ENCODE assay signal across 7 mouse cellular contexts in the genomic region with DNA sequence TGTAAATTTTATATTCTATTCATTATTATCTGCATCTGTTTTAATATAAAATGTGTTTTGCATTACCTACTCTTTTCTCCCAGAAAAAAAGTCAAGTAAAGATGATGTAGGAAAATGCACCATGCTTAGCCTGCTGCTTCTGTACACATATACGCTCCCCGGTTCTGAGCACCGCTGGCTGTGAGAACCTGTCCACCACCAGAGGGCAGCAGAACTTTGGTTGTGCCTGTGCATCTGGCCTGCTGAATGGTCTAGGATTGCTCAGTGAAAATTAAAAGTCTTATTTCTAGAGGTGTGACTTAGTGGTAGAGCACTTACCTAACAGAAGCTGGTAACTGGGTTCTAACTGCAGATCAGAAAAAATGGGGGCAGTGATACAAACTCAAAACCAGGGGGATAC. TPM values are rescaled to one million over a fixed set of nuclear protein-coding genes. Genes with fewer than 3 reads are reported as not detected.
A peak's percentile ranks its signal among the peaks of the same experiment; 100 is the strongest.
DNase-seq lines count a peak whose midpoint lies in the region; ATAC-seq and TF ChIP-seq lines count a peak whose summit lies in the region.

No protein-coding gene starts in this region.

- no peaks in the 10 kb centered on the region for H3K9me3 ChIP-seq in embryonic facial prominence, embryonic 10.5 days
- H3K9me3 ChIP-seq in midbrain, embryonic 12.5 days, result no peaks in the 10 kb centered on the region

- peak; percentile 92; the same call in 1 of the 2 replicates for TF ChIP-seq CTCF in small intestine, adult 2 months (IDR thresholded peaks at IDR 0.05; ENCODE audit: extremely low read depth, insufficient read length, insufficient replicate concordance, low read depth, low read length)

- H3K27ac ChIP-seq in embryonic facial prominence, embryonic 10.5 days (replicated peaks), result no peak overlapping the region
- H3K27ac ChIP-seq in midbrain, embryonic 12.5 days (replicated peaks), result no peak overlapping the region
- no peak overlapping the region for H3K27ac ChIP-seq in small intestine, adult 2 months (ENCODE audit: insufficient read depth, low read depth, low read length)

- no peak for TF ChIP-seq POLR2A in small intestine, adult 2 months (IDR thresholded peaks at IDR 0.05; ENCODE audit: low read depth, low read length)

- ATAC-seq in granulocyte monocyte progenitor cell, adult 5-6 weeks (replicated peaks; ENCODE audit: poor library complexity, severe bottlenecking), result peak; percentile 91
- ATAC-seq in midbrain, embryonic 12.5 days (ENCODE audit: low FRiP score, low read depth), result peak; percentile 86; the same call in 1 of the 2 replicates

- no peaks in the 10 kb centered on the region for H3K27me3 ChIP-seq in embryonic facial prominence, embryonic 10.5 days (replicated peaks; ENCODE audit: low read depth, poor library complexity, severe bottlenecking)
- no peaks in the 10 kb centered on the region for H3K27me3 ChIP-seq in midbrain, embryonic 12.5 days
- no peaks in the 10 kb centered on the region for H3K27me3 ChIP-seq in small intestine, adult 2 months (ENCODE audit: control insufficient read depth, insufficient read depth, low read length)

- H3K9ac ChIP-seq in midbrain, embryonic 12.5 days (replicated peaks), result no peak overlapping the region

- no peaks in the 10 kb centered on the region for H3K4me1 ChIP-seq in embryonic facial prominence, embryonic 10.5 days
- no peaks in the 10 kb centered on the region for H3K4me1 ChIP-seq in midbrain, embryonic 12.5 days
- H3K4me1 ChIP-seq in small intestine, adult 2 months (ENCODE audit: control insufficient read depth, insufficient read depth, insufficient read length, low read length), result no peaks in the 10 kb centered on the region

- no peak overlapping the region for H3K4me3 ChIP-seq in embryonic facial prominence, embryonic 10.5 days
- no peak overlapping the region for H3K4me3 ChIP-seq in midbrain, embryonic 12.5 days
- H3K4me3 ChIP-seq in small intestine, adult 2 months (ENCODE audit: low read depth, low read length), result no peak overlapping the region

- 42% methylated on average over 3 of the region's 3 CpGs for WGBS in embryonic facial prominence, embryonic 10.5 days
- WGBS in midbrain, embryonic 12.5 days, result 28% methylated on average over 3 of the region's 3 CpGs
- WGBS in small intestine, adult 2 months, result 17% methylated on average over 3 of the region's 3 CpGs

- peak; percentile 91 for DNase-seq in adrenal gland, postnatal 10 days
- DNase-seq in embryonic facial prominence, embryonic 10.5 days (ENCODE audit: low spot score), result peak; percentile 82
- peak; percentile 59 for DNase-seq in kidney, adult 11 months
- peak; percentile 86 for DNase-seq in left cerebral cortex, postnatal 4 days

- H3K36me3 ChIP-seq in embryonic facial prominence, embryonic 10.5 days (replicated peaks), result peaks cover 72% of the 10 kb centered on the region
- peaks cover 66% of the 10 kb centered on the region for H3K36me3 ChIP-seq in midbrain, embryonic 12.5 days
- H3K36me3 ChIP-seq in small intestine, adult 2 months (ENCODE audit: control insufficient read depth, insufficient read depth, low read length), result peaks cover 46% of the 10 kb centered on the region

- intact Hi-C loops in left cerebral cortex, postnatal 4 days (cut with DNase I), result loop anchor here (5.0 to 10.0 kb wide), 2 partner anchors 148 to 191 kb away; no protein-coding TSS in a partner anchor

- H3K4me2 ChIP-seq in midbrain, embryonic 12.5 days (replicated peaks), result no peak overlapping the region

RNA-seq across cellular contexts. Expression of gene C1qtnf4, which starts 19.1 kb away (rescaled TPM):
- total RNA-seq in adrenal gland, postnatal 10 days (2021), result 1 to 10 TPM; 3.3 to 4.8 TPM
- polyA plus RNA-seq in embryonic facial prominence, embryonic 10.5 days (2016; fragmentation: Nextera tagmentation; extraction: Ambion mirVana), result 2.8 and 4.9 TPM in 2 replicates
- not detected in 2 replicates for total RNA-seq in granulocyte monocyte progenitor cell, adult 5-6 weeks (2014; fragmentation: Nextera tagmentation)
- total RNA-seq in granulocyte monocyte progenitor cell, adult 5-6 weeks (2017), result not detected in 2 replicates
- 100 to 1,000 TPM; 143 TPM for total RNA-seq in left cerebral cortex, postnatal 4 days (2021)
- 29.2 and 32.9 TPM in 2 replicates for polyA plus RNA-seq in midbrain, embryonic 12.5 days (2016; fragmentation: Nextera tagmentation; extraction: Ambion mirVana)
- 3.5 and 4.0 TPM in 2 replicates for polyA plus RNA-seq in small intestine, adult 2 months (2012; rRNA removed)

RNA-seq across cellular contexts. Expression of gene Mtch2, which starts 19.6 kb away (rescaled TPM):
- 100 to 1,000 TPM; 412 to 444 TPM for total RNA-seq in adrenal gland, postnatal 10 days (2021)
- 248 and 251 TPM in 2 replicates for polyA plus RNA-seq in embryonic facial prominence, embryonic 10.5 days (2016; fragmentation: Nextera tagmentation; extraction: Ambion mirVana)
- 152 and 169 TPM in 2 replicates for total RNA-seq in granulocyte monocyte progenitor cell, adult 5-6 weeks (2014; fragmentation: Nextera tagmentation)
- total RNA-seq in granulocyte monocyte progenitor cell, adult 5-6 weeks (2017), result 206 and 241 TPM in 2 replicates
- total RNA-seq in left cerebral cortex, postnatal 4 days (2021), result 100 to 1,000 TPM; 141 to 148 TPM
- 207 and 209 TPM in 2 replicates for polyA plus RNA-seq in midbrain, embryonic 12.5 days (2016; fragmentation: Nextera tagmentation; extraction: Ambion mirVana)
- polyA plus RNA-seq in small intestine, adult 2 months (2012; rRNA removed), result 45.2 and 85.5 TPM in 2 replicates

RNA-seq across cellular contexts. Expression of gene Kbtbd4, which starts 38.0 kb away (rescaled TPM):
- total RNA-seq in adrenal gland, postnatal 10 days (2021), result 10 to 100 TPM; 24.6 to 26.6 TPM
- polyA plus RNA-seq in embryonic facial prominence, embryonic 10.5 days (2016; fragmentation: Nextera tagmentation; extraction: Ambion mirVana), result 58.1 and 59.4 TPM in 2 replicates
- 14.4 and 16.4 TPM in 2 replicates for total RNA-seq in granulocyte monocyte progenitor cell, adult 5-6 weeks (2014; fragmentation: Nextera tagmentation)
- total RNA-seq in granulocyte monocyte progenitor cell, adult 5-6 weeks (2017), result 18.1 and 26.1 TPM in 2 replicates
- total RNA-seq in left cerebral cortex, postnatal 4 days (2021), result 10 to 100 TPM; 37.5 to 43.6 TPM
- 53.5 and 54.5 TPM in 2 replicates for polyA plus RNA-seq in midbrain, embryonic 12.5 days (2016; fragmentation: Nextera tagmentation; extraction: Ambion mirVana)
- polyA plus RNA-seq in small intestine, adult 2 months (2012; rRNA removed), result 5.9 and 9.6 TPM in 2 replicates

RNA-seq across cellular contexts. Expression of gene Ndufs3, which starts 38.1 kb away (rescaled TPM):
- total RNA-seq in adrenal gland, postnatal 10 days (2021), result 100 to 1,000 TPM; 692 to 778 TPM
- 201 and 206 TPM in 2 replicates for polyA plus RNA-seq in embryonic facial prominence, embryonic 10.5 days (2016; fragmentation: Nextera tagmentation; extraction: Ambion mirVana)
- 159 TPM in 2 replicates for total RNA-seq in granulocyte monocyte progenitor cell, adult 5-6 weeks (2014; fragmentation: Nextera tagmentation)
- 93.2 and 128 TPM in 2 replicates for total RNA-seq in granulocyte monocyte progenitor cell, adult 5-6 weeks (2017)
- 100 to 1,000 TPM; 158 to 162 TPM for total RNA-seq in left cerebral cortex, postnatal 4 days (2021)
- polyA plus RNA-seq in midbrain, embryonic 12.5 days (2016; fragmentation: Nextera tagmentation; extraction: Ambion mirVana), result 187 and 196 TPM in 2 replicates
- 65.7 and 119 TPM in 2 replicates for polyA plus RNA-seq in small intestine, adult 2 months (2012; rRNA removed)

Comparison
In these comparisons a context has a peak if more than half of its experiments do, and no peak if none do; other contexts are left out.
1. RNA of gene C1qtnf4, which starts 19.1 kb away (total RNA-seq): 143 TPM in left cerebral cortex, postnatal 4 days; 3.3 to 4.8 TPM in adrenal gland, postnatal 10 days and not detected in granulocyte monocyte progenitor cell, adult 5-6 weeks; every median in the first group is over 10 times any median in the second.
2. Peak in every context shown above with its lines, with median percentiles within 50 percentile points of each other: DNase-seq.